Comparison of ENCODE assay signal across 8 mouse cellular contexts in the genomic region with DNA sequence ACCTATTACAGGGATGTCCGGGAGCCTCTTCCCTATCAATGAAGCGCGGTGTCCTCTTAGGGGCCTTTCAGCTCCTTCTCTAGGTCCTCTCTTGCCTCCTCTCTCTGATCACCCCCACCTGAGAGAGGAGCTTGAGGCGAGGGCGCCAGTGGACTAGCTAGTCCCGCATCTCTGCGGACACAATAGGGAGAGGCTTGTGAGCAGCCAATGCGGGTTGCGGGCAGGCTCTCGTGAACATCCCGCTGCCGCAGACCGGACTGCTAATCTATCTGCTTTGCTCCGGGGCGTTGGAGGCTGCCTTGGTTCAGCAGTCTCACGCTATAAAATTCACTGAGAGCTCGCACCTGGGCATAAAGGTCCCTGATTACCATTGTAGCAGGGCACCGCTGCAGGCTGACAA.
DNase-seq lines count a peak whose midpoint lies in the region; ATAC-seq lines count a peak whose summit lies in the region.
"Had no signal": no experiment of that assay in that cellular context is flagged by ENCODE, and none has a peak within 500 bp of the region (broad histone marks: within the 10 kb centered on the region; RNA-seq: fewer than 3 reads in every experiment).

No protein-coding gene starts in this region.

- H3K4me2 ChIP-seq in embryonic facial prominence, embryonic 13.5 days, result peak overlapping the region; percentile 94
- H3K4me2 ChIP-seq in hindbrain, embryonic 11.5 days (replicated peaks; ENCODE audit: low read depth, low read length), result peak overlapping the region; percentile 91

- no peaks in the 10 kb centered on the region for H3K9me3 ChIP-seq in embryonic facial prominence, embryonic 13.5 days
- H3K9me3 ChIP-seq in hindbrain, embryonic 11.5 days (ENCODE audit: control insufficient read depth, low read length), result no peaks in the 10 kb centered on the region
- H3K9me3 ChIP-seq in midbrain, embryonic 10.5 days (replicated peaks), result no peaks in the 10 kb centered on the region

- WGBS in embryonic facial prominence, embryonic 13.5 days, result under 1% methylated on average over 18 of the region's 18 CpGs
- WGBS in hindbrain, embryonic 11.5 days, result under 1% methylated on average over 18 of the region's 18 CpGs
- under 1% methylated on average over 18 of the region's 18 CpGs for WGBS in midbrain, embryonic 10.5 days

- peaks cover 24% of the 10 kb centered on the region for H3K27me3 ChIP-seq in embryonic facial prominence, embryonic 13.5 days
- H3K27me3 ChIP-seq in hindbrain, embryonic 11.5 days (ENCODE audit: control insufficient read depth, insufficient read depth, low read length), result no peaks in the 10 kb centered on the region
- H3K27me3 ChIP-seq in midbrain, embryonic 10.5 days (ENCODE audit: low read depth, poor library complexity, severe bottlenecking), result peaks cover 32% of the 10 kb centered on the region

- H3K9ac ChIP-seq in embryonic facial prominence, embryonic 13.5 days, result peak overlapping the region; percentile 64
- peak overlapping the region; percentile 73 for H3K9ac ChIP-seq in hindbrain, embryonic 11.5 days (ENCODE audit: low read depth, low read length)

- no peak overlapping the region for H3K27ac ChIP-seq in embryonic facial prominence, embryonic 13.5 days
- peak overlapping the region; percentile 65 for H3K27ac ChIP-seq in hindbrain, embryonic 11.5 days (ENCODE audit: low read depth, low read length)
- H3K27ac ChIP-seq in midbrain, embryonic 10.5 days (replicated peaks), result peak overlapping the region; percentile 74
- H3K27ac ChIP-seq: macrophage had no signal

- peak overlapping the region; percentile 54 for H3K4me3 ChIP-seq in embryonic facial prominence, embryonic 13.5 days
- H3K4me3 ChIP-seq in hindbrain, embryonic 11.5 days (ENCODE audit: low read depth, low read length), result peak overlapping the region; percentile 55
- peak overlapping the region; percentile 67 for H3K4me3 ChIP-seq in midbrain, embryonic 10.5 days

- ATAC-seq in embryonic facial prominence, embryonic 13.5 days (ENCODE audit: insufficient number of reproducible peaks, insufficient read depth, low FRiP score, low TSS enrichment, low read depth), result no peak
- ATAC-seq in hindbrain, embryonic 11.5 days (ENCODE audit: low FRiP score), result peak; percentile 58
- ATAC-seq in inflammation-experienced regulatory T-cells, adult 6 months, result no peak

- peaks cover 14% of the 10 kb centered on the region for H3K4me1 ChIP-seq in embryonic facial prominence, embryonic 13.5 days
- peaks cover 2% of the 10 kb centered on the region; the same call in 1 of the 2 replicates for H3K4me1 ChIP-seq in hindbrain, embryonic 11.5 days (replicated peaks; ENCODE audit: control insufficient read depth, insufficient read depth, low read length)
- peaks cover 17% of the 10 kb centered on the region for H3K4me1 ChIP-seq in midbrain, embryonic 10.5 days

- no peaks in the 10 kb centered on the region for H3K36me3 ChIP-seq in embryonic facial prominence, embryonic 13.5 days
- H3K36me3 ChIP-seq in hindbrain, embryonic 11.5 days (ENCODE audit: control insufficient read depth, insufficient read depth, low read length), result no peaks in the 10 kb centered on the region
- no peaks in the 10 kb centered on the region for H3K36me3 ChIP-seq in midbrain, embryonic 10.5 days

- peak; percentile 5 to 30 for DNase-seq in left cerebral cortex, adult 18-20 months (ENCODE audit: low spot score in 2 of 2)
- no peak for DNase-seq in left cerebral cortex, adult 11 months (ENCODE audit: low spot score)
- peak; percentile 67 for DNase-seq in hindbrain, embryonic 11.5 days (ENCODE audit: low spot score)
- DNase-seq in midbrain, embryonic 10.5 days (ENCODE audit: low spot score), result peak; percentile 65
- no peak for DNase-seq in natural killer cell, adult 2 months (ENCODE audit: low spot score in 2 of 2)

Comparison
In these comparisons a context has a peak if more than half of its experiments do, and no peak if none do; other contexts are left out.
1. DNase-seq: peak in left cerebral cortex, adult 18-20 months (2 of 2), hindbrain, embryonic 11.5 days (single experiment) and midbrain, embryonic 10.5 days (single experiment); none in left cerebral cortex, adult 11 months (single experiment) and natural killer cell, adult 2 months (0 of 2).
2. Peak in every context shown above with its lines, with median percentiles within 50 percentile points of each other: H3K4me3 ChIP-seq.